Mouse (Mus musculus) ES-E14 (cell line): ENCODE data around the gene Rasgrp1. TPM values are rescaled to one million over a fixed set of nuclear protein-coding genes. Genes with fewer than 3 reads are reported as not detected.

ENCODE experiments used
- DNase-seq: peaks from one replicate; pipeline ENCODE4 v3.0.0-alpha.2; 2013; ENCODE audit warnings: low read depth, low spot score
- H3K27ac ChIP-seq: 2 replicates; pipeline ENCODE4 v1.5.1; 2012; ENCODE audit warnings: low read depth, mild to moderate bottlenecking, low read length, moderate library complexity, mixed read lengths; ENCODE audit not compliant: poor library complexity, insufficient read depth, severe bottlenecking
- H3K36me3 ChIP-seq: 2 replicates; pipeline ENCODE4 v1.6.1; 2012; ENCODE audit warnings: mild to moderate bottlenecking, low read length, moderate library complexity, mixed read lengths; ENCODE audit not compliant: control insufficient read depth, poor library complexity, insufficient read depth, severe bottlenecking
- H3K4me1 ChIP-seq, 2 experiments: fragments of 150-350 bp in 1 of 2; sonication (generic) in 1 of 2; 2 replicates each; pipeline ENCODE4 v1.6.1; 2012; ENCODE audit warnings: low read length in 2 of 2, mild to moderate bottlenecking in 1 of 2, mixed read lengths in 1 of 2; ENCODE audit not compliant: control insufficient read depth in 2 of 2, insufficient read depth in 2 of 2, poor library complexity in 1 of 2
- H3K4me3 ChIP-seq, 2 experiments: fragments of 150-350 bp in 1 of 2; sonication (generic) in 1 of 2; 2 replicates each; pipeline ENCODE4 v1.5.1; 2012; ENCODE audit warnings: low read length in 2 of 2, low read depth in 1 of 2, mild to moderate bottlenecking in 1 of 2, mixed read lengths in 1 of 2; ENCODE audit not compliant: insufficient read depth in 1 of 2, poor library complexity in 1 of 2, severe bottlenecking in 1 of 2
- H3K9ac ChIP-seq: 2 replicates; pipeline ENCODE4 v1.6.1; 2012; ENCODE audit warnings: low read depth, mild to moderate bottlenecking, low read length, mixed read lengths; ENCODE audit not compliant: poor library complexity, insufficient read depth, severe bottlenecking
- H3K9me3 ChIP-seq: fragments of 150-350 bp; sonication (generic); 2 replicates; pipeline ENCODE4 v1.6.1; 2012; ENCODE audit warnings: low read depth, mild to moderate bottlenecking, low read length; ENCODE audit not compliant: control insufficient read depth, insufficient read depth
- CHD2 ChIP-seq: IDR thresholded peaks from 2 replicates; pipeline ENCODE4 v1.6.1; 2014; ENCODE audit warnings: mild to moderate bottlenecking, low read depth, low read length, inconsistent platforms
- HCFC1 ChIP-seq: IDR thresholded peaks from 2 replicates; pipeline ENCODE4 v1.6.1; 2012; ENCODE audit warnings: low read length, inconsistent platforms, borderline replicate concordance; ENCODE audit not compliant: insufficient read depth
- MAFK ChIP-seq: IDR thresholded peaks from 2 replicates; pipeline ENCODE4 v1.6.1; 2014; ENCODE audit warnings: mild to moderate bottlenecking, low read depth, low read length, inconsistent platforms; ENCODE audit not compliant: insufficient read depth
- ZC3H11A ChIP-seq: IDR thresholded peaks from 2 replicates; pipeline ENCODE4 v1.6.1; 2012; ENCODE audit warnings: low read depth, mild to moderate bottlenecking, inconsistent platforms, low read length, borderline replicate concordance
- ZNF384 ChIP-seq: IDR thresholded peaks from 2 replicates; pipeline ENCODE4 v1.6.1; 2012; ENCODE audit warnings: low read depth, low read length, inconsistent platforms
- in situ Hi-C, 2 experiments: fragments of 600-800 bp; cut with MboI; formaldehyde crosslinking; loops; one replicate each; pipeline ENCODE4 v1.15.1; 2025; ENCODE audit warnings: low sequenced_read_pairs in 2 of 2, inconsistent platforms in 1 of 2; ENCODE audit not compliant: unreplicated experiment in 2 of 2
- total RNA-seq: library from RNA; depleted of rRNA; stranded (reverse); fragments of 300-350 nt; gene quantifications from 2 replicates; pipeline ENCODE4 v1.2.3, GENCODE M21; 2012

Gene Rasgrp1
- total RNA-seq, 1 experiment, result 0.67 TPM

DNA sequence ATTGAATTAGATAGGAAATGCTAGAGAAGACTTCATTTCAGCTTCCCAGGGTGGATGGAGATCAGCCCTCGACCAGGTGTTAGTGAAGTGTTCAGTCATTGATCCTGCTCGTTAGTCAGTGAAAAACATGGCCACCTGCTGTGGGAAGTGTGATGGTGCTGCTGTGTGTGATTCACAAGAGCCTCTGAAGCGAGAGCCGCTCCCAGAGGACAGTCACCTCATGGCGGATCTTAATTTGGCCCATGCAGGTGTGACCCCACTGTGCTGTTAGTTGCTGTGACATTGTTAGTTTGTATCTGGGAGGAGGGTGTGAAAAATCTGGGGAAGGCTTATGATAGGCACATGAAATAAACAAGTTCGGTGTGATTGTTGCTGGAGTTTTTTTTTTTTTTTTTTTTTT lies 7.3 kb upstream of the Rasgrp1 start:
- H3K36me3 ChIP-seq, result no peaks in the 10 kb centered on the region
- DNase-seq, result no peak
- no peak overlapping the region for H3K27ac ChIP-seq
- H3K4me3 ChIP-seq, result no peak overlapping the region
- peaks cover 0 to 4% of the 10 kb centered on the region in 2 experiments; a peak in 1 of 4 replicates for H3K4me1 ChIP-seq
- in situ Hi-C loops, result no loop called here
- TF ChIP-seq MAFK, result no peak
- TF ChIP-seq ZNF384, result 0 out of 2 replicates have a peak, but pooled peaks have one; percentile 19
- no peak for TF ChIP-seq ZC3H11A
- H3K9ac ChIP-seq, result no peak overlapping the region
- H3K9me3 ChIP-seq, result no peaks in the 10 kb centered on the region

DNA sequence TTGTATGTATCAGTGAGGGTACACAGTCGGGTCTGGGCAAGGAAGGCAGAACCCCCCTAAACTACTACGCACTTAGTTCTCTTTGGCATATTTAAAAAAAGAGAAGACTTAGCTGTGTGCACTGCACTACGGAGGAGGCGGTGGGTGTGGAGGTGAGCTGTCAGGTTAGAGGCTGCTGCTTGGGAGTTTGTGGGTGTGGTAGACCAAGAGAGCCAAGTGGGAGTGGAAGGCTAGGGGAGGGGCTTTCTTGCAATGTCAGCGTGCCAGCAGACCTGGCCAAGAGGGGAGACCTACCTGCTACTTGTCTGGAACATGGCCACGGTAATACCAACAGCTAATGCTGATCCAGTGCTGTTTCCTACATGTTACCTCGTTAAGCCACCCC lies 431 bp upstream of the Rasgrp1 start:
- no peak for DNase-seq
- Histone ChIP-seq H3K4me3 (peak overlapping the region; percentile 77 to 87), H3K9ac (no peak overlapping the region), H3K9me3 (no peaks in the 10 kb centered on the region), H3K27ac (no peak overlapping the region), H3K36me3 (no peaks in the 10 kb centered on the region), H3K4me1 (peaks cover 0 to 6% of the 10 kb centered on the region in 2 experiments; a peak in 1 of 4 replicates)
- in situ Hi-C loops, result no loop called here
- TF ChIP-seq ZC3H11A, result no peak
- no peak for TF ChIP-seq CHD2
- no peak for TF ChIP-seq MAFK
- TF ChIP-seq ZNF384, result no peak
- TF ChIP-seq HCFC1, result no peak

DNA sequence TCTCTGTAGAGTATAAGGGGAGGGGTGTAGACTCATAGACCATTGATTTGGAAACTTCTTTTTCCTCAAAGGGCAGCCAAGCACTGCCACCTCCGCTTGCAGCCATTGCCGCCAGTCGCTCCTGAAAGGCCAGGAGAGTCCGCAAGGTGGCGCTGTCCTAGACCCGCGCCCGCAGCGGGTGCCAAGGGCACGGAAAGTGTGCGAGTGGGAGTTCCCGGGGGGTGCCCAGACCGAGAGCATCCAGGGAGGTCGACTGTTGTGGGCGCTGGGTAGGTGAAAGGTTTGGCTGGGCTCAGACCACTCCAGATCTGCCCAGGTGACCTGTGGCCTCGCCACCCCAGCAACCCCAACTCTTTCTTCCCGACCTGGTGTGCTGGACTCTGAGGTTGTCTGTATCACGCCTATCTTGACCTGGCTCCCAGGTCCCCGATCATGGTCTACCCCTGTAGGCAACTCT lies 683 bp downstream of the Rasgrp1 start:
- H3K9ac ChIP-seq, result peak overlapping the region; percentile 48
- no peak for TF ChIP-seq ZNF384
- TF ChIP-seq CHD2, result no peak
- TF ChIP-seq ZC3H11A, result no peak
- no peak for TF ChIP-seq MAFK
- no peak for TF ChIP-seq HCFC1
- no peaks in the 10 kb centered on the region for H3K36me3 ChIP-seq
- H3K4me1 ChIP-seq, result peaks cover 2 to 8% of the 10 kb centered on the region in 2 experiments; a peak in 2 of 4 replicates
- H3K9me3 ChIP-seq, result no peaks in the 10 kb centered on the region
- no peak overlapping the region for H3K27ac ChIP-seq
- DNase-seq, result no peak
- H3K4me3 ChIP-seq, result peak overlapping the region; percentile 77 to 87
- in situ Hi-C loops, result no loop called here

DNA sequence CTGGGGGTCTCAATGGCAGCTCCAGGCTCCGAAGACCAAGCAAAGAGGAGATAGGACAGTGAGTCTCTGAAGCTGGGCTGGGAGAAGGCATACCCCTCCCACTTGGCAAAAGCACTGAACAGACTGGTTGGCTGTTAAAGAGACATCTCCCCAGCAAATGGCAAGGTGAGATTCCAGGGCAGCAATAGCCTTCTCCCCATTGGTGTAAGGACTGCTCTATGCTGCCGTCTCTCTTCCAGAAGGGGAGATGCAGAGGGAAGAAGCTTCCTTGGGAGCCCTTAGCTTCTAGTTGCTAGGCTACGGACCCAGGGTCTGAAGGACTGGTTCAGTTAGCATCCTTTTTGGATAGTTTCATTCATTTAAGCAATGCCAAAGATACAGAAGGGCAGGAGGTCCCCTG lies 4.3 kb downstream of the Rasgrp1 start:
- Histone ChIP-seq H3K36me3 (no peaks in the 10 kb centered on the region), H3K9ac (no peak overlapping the region), H3K27ac (no peak overlapping the region), H3K4me1 (peaks cover 8 to 19% of the 10 kb centered on the region in 2 experiments), H3K9me3 (no peaks in the 10 kb centered on the region), H3K4me3 (no peak overlapping the region)
- no peak for TF ChIP-seq ZC3H11A
- TF ChIP-seq MAFK, result no peak
- no peak for TF ChIP-seq HCFC1
- no peak for TF ChIP-seq CHD2
- TF ChIP-seq ZNF384, result no peak
- DNase-seq, result no peak
- in situ Hi-C loops, result no loop called here

DNA sequence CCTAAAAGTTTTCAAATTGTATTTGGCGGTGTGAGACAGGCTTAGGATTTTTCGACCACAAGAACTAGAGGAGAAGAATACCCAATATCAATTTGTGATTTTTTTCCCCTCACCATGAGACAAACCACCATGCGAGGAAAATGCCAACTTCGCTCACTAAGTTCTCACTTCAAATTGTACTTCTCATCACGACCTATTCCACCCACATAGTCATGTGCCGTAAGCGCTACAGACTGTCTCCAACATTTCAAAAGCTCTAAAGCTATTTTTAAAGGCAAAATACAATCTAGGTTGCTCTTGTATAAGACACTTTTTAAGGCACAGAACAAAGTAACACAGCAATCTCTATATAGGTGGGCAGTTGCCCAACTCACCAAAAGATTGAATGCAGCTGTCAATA lies 4.9 kb downstream of the Rasgrp1 start:
- Histone ChIP-seq H3K4me3 (no peak overlapping the region), H3K9me3 (no peaks in the 10 kb centered on the region), H3K27ac (no peak overlapping the region), H3K9ac (no peak overlapping the region), H3K36me3 (no peaks in the 10 kb centered on the region), H3K4me1 (peaks cover 8 to 14% of the 10 kb centered on the region in 2 experiments)
- TF ChIP-seq ZC3H11A (no peak), HCFC1 (no peak), MAFK (no peak), CHD2 (no peak), ZNF384 (no peak)
- no peak for DNase-seq
- in situ Hi-C loops, result no loop called here
